Comparison of ENCODE assay signal across 17 mouse cellular contexts in the genomic region with DNA sequence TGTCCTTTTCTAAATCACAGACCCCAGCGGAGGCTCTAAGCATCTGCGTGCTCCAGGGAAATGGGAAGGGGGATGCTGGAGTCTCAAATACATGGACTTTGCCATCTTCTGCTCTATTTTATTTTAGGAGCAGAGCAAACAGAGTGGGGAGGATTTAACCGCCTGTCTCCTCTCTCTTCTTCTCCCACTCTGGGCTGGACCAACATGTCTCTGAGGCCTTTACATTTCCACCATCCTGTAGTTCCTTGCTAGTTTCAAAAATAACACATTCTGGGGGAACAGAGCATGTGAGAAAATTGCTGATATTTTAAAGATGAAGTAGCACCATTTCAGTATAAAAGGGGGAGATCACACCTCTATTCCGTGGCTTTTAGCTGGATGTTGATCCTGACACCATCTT. TPM values are rescaled to one million over a fixed set of nuclear protein-coding genes. Genes with fewer than 3 reads are reported as not detected.
"Had no signal": no experiment of that assay in that cellular context is flagged by ENCODE, and none has a peak within 500 bp of the region (broad histone marks: within the 10 kb centered on the region; RNA-seq: fewer than 3 reads in every experiment).

No protein-coding gene starts in this region.

- H3K27me3 ChIP-seq: kidney, embryonic 15.5 days; limb, embryonic 15.5 days; liver, embryonic 12.5 days; lung, embryonic 15.5 days; midbrain, embryonic 15.5 days; neural tube, embryonic 12.5 days had no signal

- H3K36me3 ChIP-seq: kidney, embryonic 15.5 days; limb, embryonic 15.5 days; liver, embryonic 12.5 days; lung, embryonic 15.5 days; midbrain, embryonic 15.5 days; neural tube, embryonic 12.5 days had no signal

- H3K9me3 ChIP-seq: kidney, embryonic 15.5 days; limb, embryonic 15.5 days; liver, embryonic 12.5 days; lung, embryonic 15.5 days; midbrain, embryonic 15.5 days; neural tube, embryonic 12.5 days had no signal

- H3K9ac ChIP-seq: kidney, embryonic 15.5 days; limb, embryonic 15.5 days; liver, embryonic 12.5 days; lung, embryonic 15.5 days; midbrain, embryonic 15.5 days; neural tube, embryonic 12.5 days had no signal

- DNase-seq: kidney, adult 2 months; kidney, postnatal 14 days; lung, postnatal 14 days; retina, postnatal 1 day; thymus, postnatal 4 days had no signal

- H3K27ac ChIP-seq: kidney, embryonic 15.5 days; limb, embryonic 15.5 days; liver, embryonic 12.5 days; lung, embryonic 15.5 days; macrophage; midbrain, embryonic 15.5 days; neural tube, embryonic 12.5 days had no signal

- H3K4me2 ChIP-seq: kidney, embryonic 15.5 days; limb, embryonic 15.5 days; liver, embryonic 12.5 days; lung, embryonic 15.5 days; midbrain, embryonic 11.5 days; midbrain, embryonic 15.5 days; neural tube, embryonic 12.5 days had no signal

- ATAC-seq: intestine, embryonic 16.5 days; liver, embryonic 12.5 days; midbrain, embryonic 15.5 days had no signal

- H3K4me1 ChIP-seq: kidney, embryonic 15.5 days; limb, embryonic 15.5 days; liver, embryonic 12.5 days; lung, embryonic 15.5 days; midbrain, embryonic 15.5 days; neural tube, embryonic 12.5 days had no signal

- H3K4me3 ChIP-seq: kidney, embryonic 15.5 days; limb, embryonic 15.5 days; liver, embryonic 12.5 days; lung, embryonic 15.5 days; megakaryocyte, embryonic 14.5 days; midbrain, embryonic 15.5 days; neural tube, embryonic 12.5 days had no signal

RNA-seq across cellular contexts. Expression of a gene that starts 47.1 kb away (rescaled TPM):
- total RNA-seq: monocyte, adult 5-6 weeks; neutrophil, adult 5-6 weeks had no signal
- polyA plus RNA-seq: midbrain, embryonic 11.5 days; neural tube, embryonic 12.5 days had no signal
